Mouse (Mus musculus): Measurements from ENCODE around the gene Slc6a9. TPM values are rescaled to one million over a fixed set of nuclear protein-coding genes. Genes with fewer than 3 reads are reported as not detected.

The Slc6a9 gene
- polyA plus RNA-seq, 1 experiment from 2014 or later: 15.0 TPM

- Histone ChIP-seq H3K27ac (no peak overlapping the region), H3K9me3 (no peaks in the 10 kb centered on the region), H3K4me1 (peaks cover 6% of the 10 kb centered on the region), H3K27me3 (replicated peaks) (no peaks in the 10 kb centered on the region), H3K4me3 (replicated peaks) (no peak overlapping the region), H3K4me2 (no peak overlapping the region), H3K36me3 (peaks cover 41% of the 10 kb centered on the region), H3K9ac (no peak overlapping the region)
- WGBS: 18% methylated on average over 9 of the region's 9 CpGs
- ATAC-seq (ENCODE audit: insufficient read depth, low FRiP score, low read depth): no peak
These were observed 59.1 kb downstream of the Slc6a9 start for GRCm38 (mm10) chr4:117893376-117893775.

GRCm38 (mm10) chr4:117894601-117895000 lies 60.3 kb downstream of the Slc6a9 start:
- Histone ChIP-seq H3K36me3 (peaks cover 47% of the 10 kb centered on the region), H3K9ac (no peak overlapping the region), H3K4me2 (no peak overlapping the region), H3K27me3 (replicated peaks) (no peaks in the 10 kb centered on the region), H3K27ac (no peak overlapping the region), H3K9me3 (no peaks in the 10 kb centered on the region), H3K4me3 (replicated peaks) (no peak overlapping the region), H3K4me1 (peaks cover 6% of the 10 kb centered on the region)
- 89% methylated on average over 8 of the region's 8 CpGs for WGBS
- no peak for ATAC-seq (ENCODE audit: insufficient read depth, low FRiP score, low read depth)

DNA sequence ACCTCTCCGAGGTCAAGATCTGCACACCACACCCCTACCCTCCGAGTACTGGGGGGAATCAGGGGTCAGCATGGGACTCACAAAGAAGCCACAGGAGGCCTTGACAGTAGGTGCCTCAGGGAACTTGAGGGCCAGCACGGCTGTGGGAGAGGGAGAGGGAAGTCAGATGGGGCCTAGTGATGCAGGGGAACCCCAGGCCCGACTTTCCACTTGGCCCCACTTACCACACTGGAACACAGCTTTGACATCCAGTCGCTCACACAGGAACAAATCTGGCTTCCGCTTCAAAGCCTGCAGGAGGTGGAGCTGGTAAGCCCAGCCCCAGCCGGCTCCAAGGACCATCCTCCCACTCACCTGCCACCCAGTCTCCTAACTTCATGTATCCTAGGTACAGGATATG lies 61.0 kb downstream of the Slc6a9 start:
- peaks cover 6% of the 10 kb centered on the region for H3K4me1 ChIP-seq
- H3K27me3 ChIP-seq (replicated peaks): no peaks in the 10 kb centered on the region
- no peak overlapping the region for H3K4me2 ChIP-seq
- no peaks in the 10 kb centered on the region for H3K9me3 ChIP-seq
- H3K4me3 ChIP-seq (replicated peaks): no peak overlapping the region
- ATAC-seq (ENCODE audit: insufficient read depth, low FRiP score, low read depth): no peak
- peaks cover 49% of the 10 kb centered on the region for H3K36me3 ChIP-seq
- no peak overlapping the region for H3K27ac ChIP-seq
- no peak overlapping the region for H3K9ac ChIP-seq
- 83% methylated on average over 7 of the region's 7 CpGs for WGBS

DNA sequence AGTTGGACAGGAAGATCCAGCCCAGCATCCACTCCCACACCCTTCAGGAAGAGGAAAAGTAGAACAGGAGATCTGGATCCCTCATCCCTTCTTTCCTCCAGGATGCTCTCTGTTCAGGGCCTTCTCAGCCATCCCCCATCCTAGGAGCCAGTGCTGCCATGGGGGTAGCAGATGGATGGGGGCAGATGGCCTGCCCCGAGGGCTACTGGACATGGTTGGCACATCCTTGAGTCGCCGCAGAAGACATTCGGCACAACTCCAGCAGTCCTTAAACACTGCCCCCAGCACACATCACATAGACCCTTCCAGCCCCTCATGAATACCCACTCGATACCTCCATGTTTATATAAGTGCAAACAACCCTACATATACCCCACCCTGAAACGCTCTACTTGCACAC lies 61.7 kb downstream of the Slc6a9 start:
- WGBS: 91% methylated on average over 6 of the region's 6 CpGs
- no peak for ATAC-seq (ENCODE audit: insufficient read depth, low FRiP score, low read depth)
- H3K36me3 ChIP-seq: peaks cover 52% of the 10 kb centered on the region

DNA sequence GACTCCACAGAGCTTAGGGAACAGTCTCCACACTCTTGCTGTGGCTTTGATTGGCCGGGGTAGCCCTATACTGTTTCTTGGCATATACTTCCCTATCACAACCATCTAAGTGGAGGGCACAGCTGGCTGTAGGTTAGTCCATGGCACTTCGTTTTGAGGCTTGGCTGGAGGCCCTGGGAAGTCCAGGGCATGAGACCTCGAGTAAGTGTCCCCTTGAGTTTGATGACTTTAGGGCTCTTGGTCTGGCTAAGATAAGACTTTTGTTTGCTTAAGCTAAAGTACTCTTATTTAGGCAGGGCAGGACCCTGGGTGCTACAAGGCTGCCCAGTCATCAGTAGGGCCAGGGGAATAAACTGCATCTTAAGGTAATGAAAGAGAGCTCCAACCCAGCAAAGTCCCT lies 63.8 kb downstream of the Slc6a9 start:
- H3K4me2 ChIP-seq: no peak overlapping the region
- ATAC-seq (ENCODE audit: insufficient read depth, low FRiP score, low read depth): no peak
- H3K27ac ChIP-seq: no peak overlapping the region
- no peaks in the 10 kb centered on the region for H3K27me3 ChIP-seq (replicated peaks)
- no peaks in the 10 kb centered on the region for H3K4me1 ChIP-seq
- H3K9ac ChIP-seq: no peak overlapping the region
- no peak overlapping the region for H3K4me3 ChIP-seq (replicated peaks)
- 73% methylated on average over 3 of the region's 3 CpGs for WGBS
- H3K36me3 ChIP-seq: peaks cover 58% of the 10 kb centered on the region
- H3K9me3 ChIP-seq: no peaks in the 10 kb centered on the region

More for the DNA sequence above, 61.7 kb downstream of the Slc6a9 start:
- H3K4me2 ChIP-seq: no peak overlapping the region
- peaks cover 3% of the 10 kb centered on the region for H3K4me1 ChIP-seq
- H3K9me3 ChIP-seq: no peaks in the 10 kb centered on the region
- H3K27me3 ChIP-seq (replicated peaks): no peaks in the 10 kb centered on the region
- no peak overlapping the region for H3K27ac ChIP-seq
- H3K4me3 ChIP-seq (replicated peaks): no peak overlapping the region
- no peak overlapping the region for H3K9ac ChIP-seq

- WGBS: 88% methylated on average over 10 of the region's 10 CpGs
- peaks cover 51% of the 10 kb centered on the region for H3K36me3 ChIP-seq
These were observed 69.8 kb downstream of the Slc6a9 start for GRCm38 (mm10) chr4:117904094-117904493.

GRCm38 (mm10) chr4:117904761-117905160 lies 70.5 kb downstream of the Slc6a9 start:
- H3K27me3 ChIP-seq (replicated peaks): no peaks in the 10 kb centered on the region
- no peak overlapping the region for H3K4me3 ChIP-seq (replicated peaks)
- 89% methylated on average over 8 of the region's 8 CpGs for WGBS
- H3K4me2 ChIP-seq: no peak overlapping the region
- ATAC-seq (ENCODE audit: insufficient read depth, low FRiP score, low read depth): no peak
- peaks cover 6% of the 10 kb centered on the region; the same call in 1 of the 2 replicates for H3K4me1 ChIP-seq
- H3K36me3 ChIP-seq: peaks cover 44% of the 10 kb centered on the region
- no peak overlapping the region for H3K9ac ChIP-seq
- H3K27ac ChIP-seq: no peak overlapping the region
- no peaks in the 10 kb centered on the region for H3K9me3 ChIP-seq

More at GRCm38 (mm10) chr4:117904094-117904493, 69.8 kb downstream of the Slc6a9 start:
- Histone ChIP-seq H3K4me3 (replicated peaks) (no peak overlapping the region), H3K4me2 (no peak overlapping the region), H3K27ac (no peak overlapping the region), H3K9me3 (no peaks in the 10 kb centered on the region), H3K27me3 (replicated peaks) (no peaks in the 10 kb centered on the region), H3K4me1 (peaks cover 6% of the 10 kb centered on the region; the same call in 1 of the 2 replicates), H3K9ac (no peak overlapping the region)
- no peak for ATAC-seq (ENCODE audit: insufficient read depth, low FRiP score, low read depth)

DNA sequence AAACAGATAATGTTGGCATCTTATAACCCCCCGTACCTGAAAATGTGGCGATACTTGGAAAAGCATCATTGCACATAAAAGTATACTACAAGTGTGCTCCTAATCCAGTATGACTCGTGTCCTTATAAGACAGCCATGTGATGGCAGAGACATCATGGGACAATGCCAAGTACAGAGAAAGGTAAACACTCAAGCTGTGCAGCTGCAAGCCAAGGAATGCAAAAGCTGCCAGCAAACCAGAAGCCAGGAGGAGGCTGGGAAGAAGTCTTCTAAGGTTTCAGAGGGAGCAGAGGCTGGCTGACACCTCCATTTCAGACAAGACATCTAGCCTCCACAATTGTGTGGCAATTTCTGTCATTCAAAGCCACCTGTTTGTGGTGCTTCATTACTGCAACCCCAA lies 71.9 kb downstream of the Slc6a9 start:
- no peak for ATAC-seq (ENCODE audit: insufficient read depth, low FRiP score, low read depth)
- H3K27ac ChIP-seq: no peak overlapping the region
- no peak overlapping the region for H3K9ac ChIP-seq
- H3K4me1 ChIP-seq: peaks cover 10% of the 10 kb centered on the region; the same call in 1 of the 2 replicates
- H3K4me2 ChIP-seq: no peak overlapping the region
- H3K27me3 ChIP-seq (replicated peaks): no peaks in the 10 kb centered on the region
- peaks cover 37% of the 10 kb centered on the region for H3K36me3 ChIP-seq
- H3K4me3 ChIP-seq (replicated peaks): no peak overlapping the region
- 83% methylated on average over 3 of the region's 3 CpGs for WGBS
- no peaks in the 10 kb centered on the region for H3K9me3 ChIP-seq

DNA sequence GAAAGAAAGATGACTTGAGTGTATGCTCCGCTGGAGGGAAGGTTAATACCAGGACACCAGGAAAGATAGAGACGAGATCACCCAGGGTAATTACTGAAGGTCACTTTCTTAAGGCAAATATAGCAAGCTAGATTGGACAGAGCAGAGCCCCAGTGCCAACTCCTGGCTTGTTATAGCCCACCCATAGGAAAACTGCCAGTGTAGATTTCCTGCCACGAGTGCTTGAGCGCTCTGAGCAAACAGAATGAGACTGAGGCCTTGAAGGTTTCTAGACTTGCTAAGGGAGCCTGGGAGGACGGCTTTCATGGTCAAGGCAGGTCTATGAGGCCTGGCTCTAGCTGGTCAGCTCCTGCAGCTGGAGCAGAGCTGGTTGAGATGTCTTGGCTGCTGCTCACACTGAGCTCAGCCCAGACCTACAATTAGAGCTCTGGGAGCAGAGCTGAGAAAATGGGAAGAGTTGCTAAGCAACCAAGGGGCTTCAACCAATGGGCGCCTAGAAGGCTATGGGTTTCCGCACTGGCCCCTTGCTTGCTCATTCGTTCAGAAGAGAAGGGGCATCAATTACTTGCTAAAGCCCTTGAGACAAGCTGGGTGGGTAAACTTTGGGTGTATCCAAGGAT lies 74.6 kb downstream of the Slc6a9 start:
- H3K9me3 ChIP-seq: no peaks in the 10 kb centered on the region
- peaks cover 37% of the 10 kb centered on the region for H3K4me1 ChIP-seq
- no peak overlapping the region for H3K27ac ChIP-seq
- H3K4me2 ChIP-seq: no peak overlapping the region
- H3K4me3 ChIP-seq (replicated peaks): no peak overlapping the region
- peaks cover 30% of the 10 kb centered on the region; the same call in 1 of the 2 replicates for H3K36me3 ChIP-seq
- H3K9ac ChIP-seq: no peak overlapping the region
- 81% methylated on average over 8 of the region's 8 CpGs for WGBS
- no peak for ATAC-seq (ENCODE audit: insufficient read depth, low FRiP score, low read depth)
- no peaks in the 10 kb centered on the region for H3K27me3 ChIP-seq (replicated peaks)

- Histone ChIP-seq H3K27ac (no peak overlapping the region), H3K4me2 (no peak overlapping the region)
- ATAC-seq (ENCODE audit: insufficient read depth, low FRiP score, low read depth): no peak
These were observed 77.8 kb downstream of the Slc6a9 start for GRCm38 (mm10) chr4:117912131-117912561.

GRCm38 (mm10) chr4:117912685-117913273 lies 78.5 kb downstream of the Slc6a9 start:
- peaks cover 12% of the 10 kb centered on the region; the same call in 1 of the 2 replicates for H3K36me3 ChIP-seq
- no peaks in the 10 kb centered on the region for H3K9me3 ChIP-seq
- H3K4me2 ChIP-seq: peak overlapping the region; percentile 97
- 51% methylated on average over 7 of the region's 7 CpGs for WGBS
- no peak overlapping the region for H3K9ac ChIP-seq
- H3K4me3 ChIP-seq (replicated peaks): no peak overlapping the region
- no peaks in the 10 kb centered on the region for H3K27me3 ChIP-seq (replicated peaks)
- no peak overlapping the region for H3K27ac ChIP-seq
- no peak for ATAC-seq (ENCODE audit: insufficient read depth, low FRiP score, low read depth)
- peaks cover 51% of the 10 kb centered on the region for H3K4me1 ChIP-seq

More at GRCm38 (mm10) chr4:117912131-117912561, 77.8 kb downstream of the Slc6a9 start:
- WGBS: 95% methylated on average over 13 of the region's 13 CpGs
- Histone ChIP-seq H3K4me3 (replicated peaks) (no peak overlapping the region), H3K27me3 (replicated peaks) (no peaks in the 10 kb centered on the region), H3K4me1 (peaks cover 51% of the 10 kb centered on the region), H3K36me3 (peaks cover 12% of the 10 kb centered on the region; the same call in 1 of the 2 replicates), H3K9ac (no peak overlapping the region), H3K9me3 (no peaks in the 10 kb centered on the region)

- Histone ChIP-seq H3K4me2 (peak overlapping the region; percentile 97), H3K9ac (no peak overlapping the region), H3K4me1 (peaks cover 55% of the 10 kb centered on the region), H3K9me3 (no peaks in the 10 kb centered on the region), H3K4me3 (replicated peaks) (peak overlapping the region; percentile 73), H3K36me3 (peaks cover 12% of the 10 kb centered on the region; the same call in 1 of the 2 replicates), H3K27ac (no peak overlapping the region), H3K27me3 (replicated peaks) (no peaks in the 10 kb centered on the region)
- no peak for ATAC-seq (ENCODE audit: insufficient read depth, low FRiP score, low read depth)
- WGBS: 40% methylated on average over 3 of the region's 3 CpGs
These were observed 79.1 kb downstream of the Slc6a9 start for GRCm38 (mm10) chr4:117913421-117913820.
